Mouse (Mus musculus): ENCODE data around the gene Tuba4a. TPM values are rescaled to one million over a fixed set of nuclear protein-coding genes. Genes with fewer than 3 reads are reported as not detected.

Tuba4a gene
- total and polyA plus RNA-seq, 2 experiments from 2014 or later: 163 to 235 TPM

DNA sequence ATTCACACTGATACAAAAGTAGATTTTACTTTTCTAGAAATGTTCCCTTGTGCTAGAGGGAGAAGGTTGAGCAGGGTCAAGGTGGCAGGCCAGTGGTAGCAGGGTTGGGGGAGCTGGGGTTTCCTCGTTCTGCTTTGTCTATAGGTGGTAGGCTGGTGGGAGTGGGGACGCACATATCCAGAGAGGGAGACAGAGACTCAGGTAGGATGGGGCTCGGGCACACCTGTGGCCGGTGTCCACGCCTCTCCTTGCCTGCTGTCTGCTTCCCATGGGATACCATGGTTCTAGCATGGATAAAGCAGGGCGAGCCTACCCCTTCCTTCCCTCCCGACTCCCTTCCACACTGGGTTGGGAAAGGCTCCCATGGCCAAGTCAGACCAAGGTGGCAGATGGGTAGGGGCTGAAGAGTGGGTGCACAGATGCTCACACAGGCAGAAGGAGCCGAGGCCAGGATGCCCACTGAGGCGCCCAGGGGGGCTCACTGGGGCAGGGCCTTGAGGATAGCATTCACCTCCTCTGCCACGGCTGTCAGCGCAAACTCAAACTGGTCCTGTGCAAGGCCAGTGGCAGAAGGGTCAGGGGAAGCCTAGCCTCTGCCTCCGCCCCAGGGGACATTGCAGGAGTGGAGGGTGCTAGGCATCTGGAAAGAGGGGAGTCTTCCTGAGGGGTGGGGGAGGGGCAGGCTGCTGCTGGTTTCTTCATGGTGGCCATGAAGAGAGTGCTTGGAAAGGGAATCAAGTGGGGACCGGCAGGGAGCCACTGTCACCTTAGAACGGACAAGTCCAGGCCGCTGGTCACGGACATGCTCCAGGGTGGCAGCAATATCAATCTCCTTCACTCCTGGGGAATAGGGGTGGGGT, 27.6 kb upstream of the Tuba4a start:
- Histone ChIP-seq H3K4me3 (ENCODE audit: low read length) (no peak overlapping the region), H3K27ac (no peak overlapping the region), H3K4me1 (ENCODE audit: insufficient read depth, low read length) (no peaks in the 10 kb centered on the region; the same call in 1 of the 2 replicates), H3K9ac (replicated peaks; ENCODE audit: low read length) (no peak overlapping the region), H3K36me3 (ENCODE audit: insufficient read depth, low read length) (peaks cover 13% of the 10 kb centered on the region; the same call in 1 of the 2 replicates), H3K9me3 (ENCODE audit: low read length) (no peaks in the 10 kb centered on the region), H3K27me3 (ENCODE audit: insufficient read depth, low read length) (no peaks in the 10 kb centered on the region), H3K4me2 (ENCODE audit: low read depth, low read length) (no peak overlapping the region)
- 78% methylated on average over 16 of the region's 16 CpGs for WGBS
- ATAC-seq: no peak
- no peak for TF ChIP-seq CTCF (IDR thresholded peaks at IDR 0.05; ENCODE audit: low read depth)
- no peak for DNase-seq (ENCODE audit: low spot score)

DNA sequence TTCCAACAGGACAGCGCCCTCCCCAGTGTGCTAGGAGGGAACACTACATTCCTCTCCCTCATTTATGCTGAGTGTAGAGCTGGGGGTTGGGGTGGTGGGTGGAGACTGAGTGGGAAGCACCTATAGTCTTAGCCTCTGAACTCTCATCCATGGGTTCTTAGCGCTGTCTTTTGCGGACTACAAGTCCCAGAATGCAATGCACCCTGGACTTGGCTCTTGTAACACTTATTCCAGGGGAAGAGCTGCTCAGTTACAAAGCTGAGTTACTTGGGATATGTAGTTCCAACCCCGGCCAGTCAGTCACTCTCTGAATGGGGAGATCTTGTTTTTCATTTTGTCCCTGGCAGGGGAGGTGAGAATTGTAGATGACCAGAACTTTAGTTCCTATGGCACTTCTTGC, 25.2 kb upstream of the Tuba4a start:
- no peaks in the 10 kb centered on the region for H3K9me3 ChIP-seq (ENCODE audit: low read length)
- ATAC-seq (peak; percentile 75), DNase-seq (ENCODE audit: low spot score) (peak; percentile 84)
- H3K27ac ChIP-seq: no peak overlapping the region
- H3K4me3 ChIP-seq (ENCODE audit: low read length): no peak overlapping the region
- no peak for TF ChIP-seq CTCF (IDR thresholded peaks at IDR 0.05; ENCODE audit: low read depth)
- H3K36me3 ChIP-seq (ENCODE audit: insufficient read depth, low read length): peaks cover 13% of the 10 kb centered on the region; the same call in 1 of the 2 replicates
- H3K4me1 ChIP-seq (ENCODE audit: insufficient read depth, low read length): no peaks in the 10 kb centered on the region
- no peak overlapping the region for H3K4me2 ChIP-seq (ENCODE audit: low read depth, low read length)
- 18% methylated on average over 4 of the region's 4 CpGs for WGBS
- H3K27me3 ChIP-seq (ENCODE audit: insufficient read depth, low read length): no peaks in the 10 kb centered on the region
- no peak overlapping the region for H3K9ac ChIP-seq (replicated peaks; ENCODE audit: low read length)

DNA sequence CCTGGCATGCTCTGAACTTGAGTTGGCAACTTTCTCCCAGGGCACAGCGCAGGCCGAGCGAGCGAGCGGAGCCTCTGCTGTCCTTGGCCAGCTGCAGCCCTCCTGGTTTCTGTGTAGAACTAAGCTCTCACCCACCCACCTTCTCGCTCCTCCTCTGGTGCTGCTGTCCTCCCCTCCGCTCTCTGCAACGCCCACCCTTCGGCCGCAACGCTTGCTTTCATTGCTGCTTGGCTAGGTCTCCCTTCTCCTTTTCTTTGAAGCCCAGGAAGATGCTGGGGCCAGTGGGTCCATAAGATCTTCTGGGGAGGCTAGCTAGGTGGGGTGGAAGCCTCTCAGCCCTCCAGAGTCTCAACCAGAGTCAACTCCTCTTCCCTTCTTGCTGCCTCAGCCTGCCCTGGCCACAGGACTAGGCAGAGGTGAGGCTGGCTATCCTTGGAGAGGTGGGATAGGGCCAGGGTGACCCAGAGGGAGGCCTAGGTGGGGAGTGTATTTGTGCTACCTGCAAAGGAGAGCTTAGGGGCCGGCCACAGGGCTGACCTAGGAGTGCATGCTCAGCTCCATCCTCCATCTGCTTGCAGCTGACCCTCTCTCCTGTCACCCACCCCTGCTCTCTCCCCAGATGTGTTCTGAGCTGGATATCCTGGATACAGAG, 24.6 kb upstream of the Tuba4a start:
- WGBS: 84% methylated on average over 12 of the region's 12 CpGs
- ATAC-seq: peak; percentile 21
- H3K36me3 ChIP-seq (ENCODE audit: insufficient read depth, low read length): peaks cover 13% of the 10 kb centered on the region; the same call in 1 of the 2 replicates

DNA sequence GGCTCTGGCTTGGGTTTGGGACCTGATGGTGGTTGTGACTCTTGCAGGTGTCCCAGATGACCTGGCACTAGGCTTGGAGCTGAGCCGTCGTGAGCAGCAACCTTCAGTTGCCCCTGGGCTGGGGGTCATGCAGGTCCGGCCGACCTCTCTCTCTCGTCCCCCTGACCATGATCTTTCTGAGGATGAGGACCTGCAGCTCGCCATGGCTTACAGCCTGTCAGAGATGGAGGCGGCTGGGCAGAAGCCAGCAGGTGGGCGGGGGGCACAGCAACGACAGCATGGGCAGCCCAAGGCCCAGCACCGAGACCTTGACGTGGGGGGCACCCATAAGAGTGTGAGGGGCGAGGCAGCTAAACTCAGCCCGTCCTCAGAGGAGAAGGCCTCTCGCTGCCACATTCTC, 23.7 kb upstream of the Tuba4a start:
- no peak overlapping the region for H3K9ac ChIP-seq (replicated peaks; ENCODE audit: low read length)
- TF ChIP-seq CTCF (IDR thresholded peaks at IDR 0.05; ENCODE audit: low read depth): no peak
- H3K27ac ChIP-seq: no peak overlapping the region
- no peak overlapping the region for H3K4me3 ChIP-seq (ENCODE audit: low read length)
- H3K4me2 ChIP-seq (ENCODE audit: low read depth, low read length): no peak overlapping the region
- ATAC-seq (no peak), DNase-seq (ENCODE audit: low spot score) (no peak)
- H3K9me3 ChIP-seq (ENCODE audit: low read length): no peaks in the 10 kb centered on the region
- H3K27me3 ChIP-seq (ENCODE audit: insufficient read depth, low read length): no peaks in the 10 kb centered on the region
- no peaks in the 10 kb centered on the region for H3K4me1 ChIP-seq (ENCODE audit: insufficient read depth, low read length)
- peaks cover 13% of the 10 kb centered on the region; the same call in 1 of the 2 replicates for H3K36me3 ChIP-seq (ENCODE audit: insufficient read depth, low read length)
- WGBS: 90% methylated on average over 14 of the region's 14 CpGs

More for the DNA sequence above, 24.6 kb upstream of the Tuba4a start:
- no peak overlapping the region for H3K9ac ChIP-seq (replicated peaks; ENCODE audit: low read length)
- H3K9me3 ChIP-seq (ENCODE audit: low read length): no peaks in the 10 kb centered on the region
- H3K4me2 ChIP-seq (ENCODE audit: low read depth, low read length): no peak overlapping the region
- H3K4me1 ChIP-seq (ENCODE audit: insufficient read depth, low read length): no peaks in the 10 kb centered on the region
- H3K27ac ChIP-seq: no peak overlapping the region
- no peak for TF ChIP-seq CTCF (IDR thresholded peaks at IDR 0.05; ENCODE audit: low read depth)
- H3K27me3 ChIP-seq (ENCODE audit: insufficient read depth, low read length): no peaks in the 10 kb centered on the region
- H3K4me3 ChIP-seq (ENCODE audit: low read length): no peak overlapping the region
- DNase-seq (ENCODE audit: low spot score): no peak

DNA sequence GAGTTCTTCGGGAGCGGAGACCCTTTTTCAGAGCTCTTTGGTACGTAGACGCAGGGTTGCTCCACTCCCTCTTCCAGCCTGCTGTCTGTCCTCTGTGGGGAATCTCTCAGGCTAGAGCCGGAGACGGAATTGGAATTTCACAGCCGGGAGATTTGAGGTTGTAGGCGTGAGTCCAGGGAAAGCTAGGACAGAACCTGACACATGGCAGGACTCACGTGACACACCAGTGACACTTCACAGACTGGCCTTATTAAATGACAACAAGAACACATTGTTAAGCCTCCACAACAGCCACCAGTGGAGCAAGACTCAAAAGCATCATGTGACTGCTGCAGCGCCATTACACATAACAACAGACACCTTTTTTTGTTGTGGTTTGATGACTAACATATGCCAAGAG, 19.9 kb upstream of the Tuba4a start:
- no peak overlapping the region for H3K4me3 ChIP-seq (ENCODE audit: low read length)
- no peak overlapping the region for H3K4me2 ChIP-seq (ENCODE audit: low read depth, low read length)
- H3K36me3 ChIP-seq (ENCODE audit: insufficient read depth, low read length): peaks cover 13% of the 10 kb centered on the region; the same call in 1 of the 2 replicates
- H3K9me3 ChIP-seq (ENCODE audit: low read length): no peaks in the 10 kb centered on the region
- TF ChIP-seq CTCF (IDR thresholded peaks at IDR 0.05; ENCODE audit: low read depth): no peak
- H3K9ac ChIP-seq (replicated peaks; ENCODE audit: low read length): no peak overlapping the region
- 78% methylated on average over 10 of the region's 10 CpGs for WGBS
- 0 out of 2 replicates have a peak, but pooled peaks cover 5% of the 10 kb centered on the region for H3K4me1 ChIP-seq (ENCODE audit: insufficient read depth, low read length)
- no peak overlapping the region for H3K27ac ChIP-seq
- ATAC-seq: no peak
- DNase-seq (ENCODE audit: low spot score): no peak
- no peaks in the 10 kb centered on the region for H3K27me3 ChIP-seq (ENCODE audit: insufficient read depth, low read length)

DNA sequence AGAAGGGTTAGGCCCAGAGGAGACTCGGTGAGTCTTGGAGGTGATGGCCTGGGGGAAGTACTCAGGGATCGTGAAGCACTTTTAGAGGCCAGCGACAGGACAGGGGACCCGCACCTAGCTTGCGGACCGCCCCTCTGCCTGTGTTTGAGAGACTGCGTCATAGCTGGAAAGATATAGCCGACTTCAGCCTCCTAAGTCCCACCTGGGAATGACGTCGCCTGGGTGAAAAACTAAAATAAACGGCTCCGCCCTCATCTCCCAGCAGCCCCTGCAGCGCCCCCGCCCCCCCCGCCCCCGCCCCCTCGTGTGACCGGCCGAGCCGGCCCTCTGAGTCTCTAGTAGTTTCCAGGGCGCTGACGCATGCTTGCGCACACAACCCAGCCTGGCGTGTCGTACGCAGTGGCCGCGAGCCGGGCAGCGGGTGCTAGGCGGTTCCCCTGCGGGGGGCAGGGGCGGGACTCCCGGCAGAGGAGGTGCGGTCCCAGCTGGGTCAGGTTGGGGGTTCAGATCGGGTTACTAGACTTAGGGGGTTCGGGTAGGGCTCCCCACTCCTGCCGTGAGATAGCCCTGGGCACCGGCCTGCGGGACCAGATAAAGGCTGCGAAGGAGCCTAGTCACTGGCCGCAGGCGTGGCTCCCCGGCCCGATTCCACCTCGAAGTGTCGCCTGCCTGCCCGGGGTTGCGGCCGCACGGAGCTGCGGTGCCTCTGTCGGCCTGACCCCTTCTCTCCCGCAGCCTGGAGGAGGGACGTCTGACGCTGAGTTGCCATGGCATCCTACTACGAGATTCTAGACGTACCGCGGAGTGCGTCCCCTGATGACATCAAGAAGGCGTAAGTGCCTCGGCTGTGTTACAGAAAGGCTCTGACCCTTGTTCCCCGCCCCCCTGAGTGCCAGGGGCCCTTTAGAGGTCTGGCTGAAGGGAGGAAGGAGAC, 16.7 kb upstream of the Tuba4a start, which contains the start of gene Dnajb2:
Gene Dnajb2, plus strand, starts transcription at position 290 of the 934 bp plus-strand sequence.
- Histone ChIP-seq H3K27me3 (ENCODE audit: insufficient read depth, low read length) (no peaks in the 10 kb centered on the region), H3K36me3 (ENCODE audit: insufficient read depth, low read length) (no peaks in the 10 kb centered on the region; the same call in 1 of the 2 replicates), H3K4me3 (ENCODE audit: low read length) (peak within 1 kb of the TSS; percentile 67), H3K4me2 (ENCODE audit: low read depth, low read length) (peak within 1 kb of the TSS; percentile 96), H3K27ac (peak within 1 kb of the TSS; percentile 85), H3K9ac (replicated peaks; ENCODE audit: low read length) (peak within 1 kb of the TSS; percentile 84), H3K4me1 (ENCODE audit: insufficient read depth, low read length) (0 out of 2 replicates have a peak, but pooled peaks cover 6% of the 10 kb centered on the region), H3K9me3 (ENCODE audit: low read length) (no peaks in the 10 kb centered on the region)
- ATAC-seq: peak; percentile 90
- WGBS: 1% methylated on average over 62 of the region's 64 CpGs
- no peak for TF ChIP-seq CTCF (IDR thresholded peaks at IDR 0.05; ENCODE audit: low read depth)
- DNase-seq (ENCODE audit: low spot score): peak; percentile 85
